9 mouse cellular contexts compared by ENCODE assay signal in the genomic region with DNA sequence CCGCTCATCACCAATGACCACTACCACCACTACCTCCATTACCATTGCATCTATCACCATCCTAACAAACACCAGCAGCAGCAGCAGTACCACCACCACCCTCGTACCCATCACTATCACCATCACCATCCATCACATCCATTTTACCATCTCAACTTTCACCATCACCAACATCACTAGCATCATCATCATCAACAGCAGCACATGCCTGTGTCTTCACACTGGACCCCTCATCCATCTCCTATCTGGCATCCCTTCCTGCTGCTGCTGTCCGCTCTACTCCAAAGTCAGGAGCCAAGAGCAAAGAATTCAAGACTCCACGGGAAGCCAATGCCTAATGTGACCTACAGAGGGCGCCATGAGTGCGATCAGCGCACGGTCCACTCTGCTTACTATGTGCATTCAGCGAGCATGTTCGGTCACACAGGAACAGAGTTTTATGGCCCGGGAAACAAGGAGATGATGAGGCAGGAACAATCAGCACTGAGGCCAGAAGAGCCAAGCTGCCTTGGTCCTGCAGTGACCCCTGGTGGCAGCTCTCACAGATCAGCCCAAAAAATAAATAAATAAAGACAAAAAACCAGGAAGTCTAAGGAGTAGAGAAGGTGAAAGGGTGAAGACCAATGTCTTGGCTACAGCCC.
DNase-seq lines count a peak whose midpoint lies in the region; ATAC-seq and TF ChIP-seq lines count a peak whose summit lies in the region.
"Had no signal": no experiment of that assay in that cellular context is flagged by ENCODE, and none has a peak within 500 bp of the region (broad histone marks: within the 10 kb centered on the region; RNA-seq: fewer than 3 reads in every experiment).

No protein-coding gene starts in this region.

- peaks cover 16% of the 10 kb centered on the region for H3K36me3 ChIP-seq in hindbrain, embryonic 11.5 days (ENCODE audit: control insufficient read depth, insufficient read depth, low read length)
- peaks cover 39% of the 10 kb centered on the region for H3K36me3 ChIP-seq in hindbrain, embryonic 12.5 days
- H3K36me3 ChIP-seq in thymus, adult 2 months (ENCODE audit: control insufficient read depth, insufficient read depth, low read length): peaks cover 3% of the 10 kb centered on the region; the same call in 1 of the 2 replicates

- peak; percentile 70 for DNase-seq in hindbrain, embryonic 11.5 days (ENCODE audit: low spot score)
- peak; percentile 71 for DNase-seq in adipocyte (ENCODE audit: low spot score)
- peak; percentile 80 for DNase-seq in induced T-regulatory cell, adult 2 months (ENCODE audit: low read depth)
- peak; percentile 45 to 55 for DNase-seq in left cerebral cortex, postnatal 25 days (ENCODE audit: low spot score in 2 of 2)
- peak; percentile 67 for DNase-seq in naive thymus-derived CD4-positive, alpha-beta T cell, adult 2 months (ENCODE audit: low read depth)
- peak; percentile 44 for DNase-seq in thymus, adult 2 months

- no peak for TF ChIP-seq POLR2A in cortical plate, adult 2 months (IDR thresholded peaks at IDR 0.05; ENCODE audit: extremely low read depth, insufficient read depth, low read length)
- TF ChIP-seq POLR2A in thymus, adult 2 months (IDR thresholded peaks at IDR 0.05; ENCODE audit: control insufficient read depth, extremely low read depth, insufficient read depth, low read length, poor library complexity): no peak

- H3K4me2 ChIP-seq in hindbrain, embryonic 11.5 days (replicated peaks; ENCODE audit: low read depth, low read length): no peak overlapping the region
- no peak overlapping the region for H3K4me2 ChIP-seq in hindbrain, embryonic 12.5 days (replicated peaks)
- H3K4me2 ChIP-seq: embryonic facial prominence, embryonic 12.5 days had no signal

- peaks cover 10% of the 10 kb centered on the region; the same call in 1 of the 2 replicates for H3K4me1 ChIP-seq in hindbrain, embryonic 11.5 days (replicated peaks; ENCODE audit: control insufficient read depth, insufficient read depth, low read length)
- H3K4me1 ChIP-seq in hindbrain, embryonic 12.5 days: peaks cover 55% of the 10 kb centered on the region
- peaks cover 15% of the 10 kb centered on the region; the same call in 1 of the 2 replicates for H3K4me1 ChIP-seq in cortical plate, adult 2 months (ENCODE audit: control insufficient read depth, insufficient read depth, low read length)
- H3K4me1 ChIP-seq in thymus, adult 2 months (replicated peaks; ENCODE audit: control insufficient read depth, insufficient read depth, low read length): peaks cover 23% of the 10 kb centered on the region

- H3K27me3 ChIP-seq in hindbrain, embryonic 11.5 days (ENCODE audit: control insufficient read depth, insufficient read depth, low read length): no peaks in the 10 kb centered on the region
- no peaks in the 10 kb centered on the region for H3K27me3 ChIP-seq in hindbrain, embryonic 12.5 days
- H3K27me3 ChIP-seq in thymus, adult 2 months (ENCODE audit: control insufficient read depth, insufficient read depth, low read length): no peaks in the 10 kb centered on the region
- H3K27me3 ChIP-seq: embryonic facial prominence, embryonic 12.5 days had no signal

- no peaks in the 10 kb centered on the region for H3K9me3 ChIP-seq in hindbrain, embryonic 11.5 days (ENCODE audit: control insufficient read depth, low read length)
- no peaks in the 10 kb centered on the region for H3K9me3 ChIP-seq in hindbrain, embryonic 12.5 days (replicated peaks)
- H3K9me3 ChIP-seq: embryonic facial prominence, embryonic 12.5 days had no signal

- intact Hi-C loops in left cerebral cortex, postnatal 25 days (cut with DNase I): loop anchor here (2.0 to 5.0 kb wide), 2 partner anchors 162 to 205 kb away; no protein-coding TSS in a partner anchor

- ATAC-seq in hindbrain, embryonic 11.5 days (ENCODE audit: low FRiP score): no peak
- ATAC-seq in hindbrain, embryonic 12.5 days (ENCODE audit: low FRiP score): no peak

- peak; percentile 68 for TF ChIP-seq CTCF in cortical plate, adult 2 months (IDR thresholded peaks at IDR 0.05; ENCODE audit: extremely low read depth, insufficient read depth, low read length)
- peak; percentile 85 for TF ChIP-seq CTCF in thymus, adult 2 months (IDR thresholded peaks at IDR 0.05; ENCODE audit: borderline replicate concordance, control insufficient read depth, extremely low read depth, insufficient read depth, low read length, poor library complexity)

- WGBS in hindbrain, embryonic 11.5 days: 74% methylated on average over 11 of the region's 11 CpGs
- 66% methylated on average over 11 of the region's 11 CpGs for WGBS in hindbrain, embryonic 12.5 days
- 74% methylated on average over 11 of the region's 11 CpGs for WGBS in thymus, adult 2 months

- no peak overlapping the region for H3K27ac ChIP-seq in hindbrain, embryonic 11.5 days (ENCODE audit: low read depth, low read length)
- no peak overlapping the region for H3K27ac ChIP-seq in hindbrain, embryonic 12.5 days
- H3K27ac ChIP-seq in cortical plate, adult 2 months (ENCODE audit: insufficient read depth, low read length): no peak overlapping the region
- H3K27ac ChIP-seq in thymus, adult 2 months (ENCODE audit: control insufficient read depth, insufficient read depth, low read length): no peak overlapping the region
- H3K27ac ChIP-seq: embryonic facial prominence, embryonic 12.5 days had no signal

- H3K9ac ChIP-seq in hindbrain, embryonic 11.5 days (ENCODE audit: low read depth, low read length): no peak overlapping the region
- H3K9ac ChIP-seq in hindbrain, embryonic 12.5 days: no peak overlapping the region
- H3K9ac ChIP-seq: embryonic facial prominence, embryonic 12.5 days had no signal

- no peak overlapping the region for H3K4me3 ChIP-seq in hindbrain, embryonic 11.5 days (ENCODE audit: low read depth, low read length)
- H3K4me3 ChIP-seq in hindbrain, embryonic 12.5 days: no peak overlapping the region
- no peak overlapping the region for H3K4me3 ChIP-seq in cortical plate, adult 2 months (ENCODE audit: insufficient read depth, low read length)
- H3K4me3 ChIP-seq in thymus, adult 2 months (ENCODE audit: control insufficient read depth, insufficient read depth, low read length): no peak overlapping the region
- H3K4me3 ChIP-seq: embryonic facial prominence, embryonic 12.5 days had no signal
